Mouse (Mus musculus): ENCODE measurements around the gene Slc25a22. TPM values are rescaled to one million over a fixed set of nuclear protein-coding genes. Genes with fewer than 3 reads are reported as not detected.

The Slc25a22 gene
- polyA plus RNA-seq, 1 experiment from 2014 or later, result 80.4 TPM

GRCm38 (mm10) chr7:141435856-141436522, 1.7 kb downstream of the Slc25a22 start:
- H3K36me3 ChIP-seq (ENCODE audit: control insufficient read depth, insufficient read depth, low read length), result peaks cover 16% of the 10 kb centered on the region
- H3K27ac ChIP-seq (ENCODE audit: low read depth, low read length), result no peak overlapping the region
- peak overlapping the region; percentile 49; the same call in 1 of the 2 replicates for H3K4me3 ChIP-seq (ENCODE audit: low read depth, low read length)
- H3K9me3 ChIP-seq (ENCODE audit: control insufficient read depth, low read length), result no peaks in the 10 kb centered on the region
- 75% methylated on average over 9 of the region's 9 CpGs for WGBS
- ATAC-seq (ENCODE audit: low read depth), result no peak
- H3K27me3 ChIP-seq (ENCODE audit: control insufficient read depth, insufficient read depth, low read length), result no peaks in the 10 kb centered on the region
- peaks cover 31% of the 10 kb centered on the region for H3K4me1 ChIP-seq (ENCODE audit: control insufficient read depth, insufficient read depth, low read length)
- H3K9ac ChIP-seq (replicated peaks; ENCODE audit: low read depth, low read length), result 0 out of 2 replicates have a peak overlapping the region, but pooled peaks have one; percentile 72
- peak overlapping the region; percentile 90; the same call in 1 of the 2 replicates for H3K4me2 ChIP-seq (ENCODE audit: low read depth, low read length)

- Histone ChIP-seq H3K4me2 (ENCODE audit: low read depth, low read length) (peak overlapping the region; percentile 85), H3K9me3 (ENCODE audit: control insufficient read depth, low read length) (no peaks in the 10 kb centered on the region), H3K36me3 (ENCODE audit: control insufficient read depth, insufficient read depth, low read length) (peaks cover 22% of the 10 kb centered on the region), H3K27ac (ENCODE audit: low read depth, low read length) (peak overlapping the region; percentile 78), H3K4me1 (ENCODE audit: control insufficient read depth, insufficient read depth, low read length) (peaks cover 31% of the 10 kb centered on the region), H3K4me3 (ENCODE audit: low read depth, low read length) (peak overlapping the region; percentile 49), H3K27me3 (ENCODE audit: control insufficient read depth, insufficient read depth, low read length) (no peaks in the 10 kb centered on the region), H3K9ac (replicated peaks; ENCODE audit: low read depth, low read length) (peak overlapping the region; percentile 72)
- 4% methylated on average over 17 of the region's 17 CpGs for WGBS
- peak; percentile 2; the same call in 1 of the 2 replicates for ATAC-seq (ENCODE audit: low read depth)
These were observed 2.4 kb downstream of the Slc25a22 start for GRCm38 (mm10) chr7:141435129-141435855.

GRCm38 (mm10) chr7:141434464-141434863, 3.2 kb downstream of the Slc25a22 start:
- H3K36me3 ChIP-seq (ENCODE audit: control insufficient read depth, insufficient read depth, low read length), result peaks cover 23% of the 10 kb centered on the region
- 0 out of 2 replicates have a peak, but pooled peaks have one; percentile 15 for ATAC-seq (ENCODE audit: low read depth)
- H3K27me3 ChIP-seq (ENCODE audit: control insufficient read depth, insufficient read depth, low read length), result no peaks in the 10 kb centered on the region
- H3K4me1 ChIP-seq (ENCODE audit: control insufficient read depth, insufficient read depth, low read length), result peaks cover 31% of the 10 kb centered on the region
- peak overlapping the region; percentile 72 for H3K9ac ChIP-seq (replicated peaks; ENCODE audit: low read depth, low read length)
- H3K4me3 ChIP-seq (ENCODE audit: low read depth, low read length), result peak overlapping the region; percentile 49
- H3K4me2 ChIP-seq (ENCODE audit: low read depth, low read length), result peak overlapping the region; percentile 85
- no peaks in the 10 kb centered on the region for H3K9me3 ChIP-seq (ENCODE audit: control insufficient read depth, low read length)
- H3K27ac ChIP-seq (ENCODE audit: low read depth, low read length), result peak overlapping the region; percentile 78
- 7% methylated on average over 8 of the region's 8 CpGs for WGBS

- Histone ChIP-seq H3K27me3 (ENCODE audit: control insufficient read depth, insufficient read depth, low read length) (no peaks in the 10 kb centered on the region), H3K4me3 (ENCODE audit: low read depth, low read length) (peak overlapping the region; percentile 49), H3K9ac (replicated peaks; ENCODE audit: low read depth, low read length) (peak overlapping the region; percentile 72), H3K4me1 (ENCODE audit: control insufficient read depth, insufficient read depth, low read length) (peaks cover 32% of the 10 kb centered on the region), H3K9me3 (ENCODE audit: control insufficient read depth, low read length) (no peaks in the 10 kb centered on the region), H3K4me2 (ENCODE audit: low read depth, low read length) (peak overlapping the region; percentile 85), H3K36me3 (ENCODE audit: control insufficient read depth, insufficient read depth, low read length) (peaks cover 23% of the 10 kb centered on the region), H3K27ac (ENCODE audit: low read depth, low read length) (peak overlapping the region; percentile 78)
- no peak for ATAC-seq (ENCODE audit: low read depth)
- WGBS, result 72% methylated on average over 15 of the region's 15 CpGs
These were observed 3.9 kb downstream of the Slc25a22 start for GRCm38 (mm10) chr7:141433517-141434400.

GRCm38 (mm10) chr7:141432741-141433516, 4.8 kb downstream of the Slc25a22 start:
- H3K27ac ChIP-seq (ENCODE audit: low read depth, low read length), result no peak overlapping the region
- 87% methylated on average over 6 of the region's 6 CpGs for WGBS
- no peak overlapping the region for H3K9ac ChIP-seq (replicated peaks; ENCODE audit: low read depth, low read length)
- peak overlapping the region; percentile 85; the same call in 1 of the 2 replicates for H3K4me2 ChIP-seq (ENCODE audit: low read depth, low read length)
- no peaks in the 10 kb centered on the region for H3K9me3 ChIP-seq (ENCODE audit: control insufficient read depth, low read length)
- H3K4me1 ChIP-seq (ENCODE audit: control insufficient read depth, insufficient read depth, low read length), result peaks cover 37% of the 10 kb centered on the region
- no peak for ATAC-seq (ENCODE audit: low read depth)
- peaks cover 23% of the 10 kb centered on the region for H3K36me3 ChIP-seq (ENCODE audit: control insufficient read depth, insufficient read depth, low read length)
- no peaks in the 10 kb centered on the region for H3K27me3 ChIP-seq (ENCODE audit: control insufficient read depth, insufficient read depth, low read length)
- H3K4me3 ChIP-seq (ENCODE audit: low read depth, low read length), result no peak overlapping the region

- 85% methylated on average over 8 of the region's 8 CpGs for WGBS
- Histone ChIP-seq H3K27me3 (ENCODE audit: control insufficient read depth, insufficient read depth, low read length) (no peaks in the 10 kb centered on the region), H3K9me3 (ENCODE audit: control insufficient read depth, low read length) (no peaks in the 10 kb centered on the region), H3K27ac (ENCODE audit: low read depth, low read length) (no peak overlapping the region), H3K4me3 (ENCODE audit: low read depth, low read length) (no peak overlapping the region), H3K4me1 (ENCODE audit: control insufficient read depth, insufficient read depth, low read length) (peaks cover 37% of the 10 kb centered on the region), H3K9ac (replicated peaks; ENCODE audit: low read depth, low read length) (no peak overlapping the region), H3K4me2 (ENCODE audit: low read depth, low read length) (no peak overlapping the region), H3K36me3 (ENCODE audit: control insufficient read depth, insufficient read depth, low read length) (peaks cover 23% of the 10 kb centered on the region)
- ATAC-seq (ENCODE audit: low read depth), result no peak
These were observed 5.5 kb downstream of the Slc25a22 start for GRCm38 (mm10) chr7:141432186-141432611.

- H3K9me3 ChIP-seq (ENCODE audit: control insufficient read depth, low read length), result no peaks in the 10 kb centered on the region
- no peak overlapping the region for H3K4me2 ChIP-seq (ENCODE audit: low read depth, low read length)
- no peak overlapping the region for H3K9ac ChIP-seq (replicated peaks; ENCODE audit: low read depth, low read length)
- ATAC-seq (ENCODE audit: low read depth), result no peak
- WGBS, result 95% methylated on average over 19 of the region's 19 CpGs
- H3K27me3 ChIP-seq (ENCODE audit: control insufficient read depth, insufficient read depth, low read length), result no peaks in the 10 kb centered on the region
- no peak overlapping the region for H3K4me3 ChIP-seq (ENCODE audit: low read depth, low read length)
- H3K36me3 ChIP-seq (ENCODE audit: control insufficient read depth, insufficient read depth, low read length), result peaks cover 26% of the 10 kb centered on the region
- H3K27ac ChIP-seq (ENCODE audit: low read depth, low read length), result no peak overlapping the region
- H3K4me1 ChIP-seq (ENCODE audit: control insufficient read depth, insufficient read depth, low read length), result peaks cover 34% of the 10 kb centered on the region
These were observed 6.1 kb downstream of the Slc25a22 start for GRCm38 (mm10) chr7:141431434-141432185.
